Mouse (Mus musculus) neural tube, embryonic 13.5 days (tissue): Measurements from ENCODE around the gene Mcts2. TPM values are rescaled to one million over a fixed set of nuclear protein-coding genes. Genes with fewer than 3 reads are reported as not detected.
"Not testable (repeated sequence)": the region's sequence is repeated elsewhere in the genome, so short reads cannot be mapped to it uniquely, and the experiment has no call there.

Source experiments
- ATAC-seq: fragments of 200-750 bp; cut with Nextera tagmentation; 2 replicates; pipeline ENCODE4 v1.8.0; 2017; ENCODE audit warnings: low read depth, mild to moderate bottlenecking, moderate TSS enrichment, moderate library complexity
- H3K27ac ChIP-seq: fragments of 300-500 bp; sonication (generic); replicated peaks from 2 replicates; pipeline ENCODE4 v1.5.1; 2015; ENCODE audit warnings: moderate library complexity, mild to moderate bottlenecking, inconsistent platforms
- H3K27me3 ChIP-seq: fragments of 300-500 bp; sonication (generic); 2 replicates; pipeline ENCODE4 v1.6.1; 2015; ENCODE audit warnings: mild to moderate bottlenecking, inconsistent platforms
- H3K36me3 ChIP-seq: fragments of 300-500 bp; sonication (generic); 2 replicates; pipeline ENCODE4 v1.6.1; 2015; ENCODE audit warnings: mild to moderate bottlenecking, inconsistent platforms
- H3K4me1 ChIP-seq: fragments of 300-500 bp; sonication (generic); replicated peaks from 2 replicates; pipeline ENCODE4 v1.6.1; 2015; ENCODE audit warnings: inconsistent platforms
- H3K4me2 ChIP-seq: fragments of 300-500 bp; sonication (generic); 2 replicates; pipeline ENCODE4 v1.6.1; 2015; ENCODE audit warnings: inconsistent platforms, mild to moderate bottlenecking, moderate library complexity
- H3K4me3 ChIP-seq: fragments of 300-500 bp; sonication (generic); 2 replicates; pipeline ENCODE4 v1.5.1; 2015; ENCODE audit warnings: mild to moderate bottlenecking, inconsistent platforms
- H3K9ac ChIP-seq: fragments of 300-500 bp; sonication (generic); 2 replicates; pipeline ENCODE4 v1.6.1; 2015; ENCODE audit warnings: moderate library complexity, mild to moderate bottlenecking, inconsistent platforms
- H3K9me3 ChIP-seq: fragments of 300-500 bp; sonication (generic); 2 replicates; pipeline ENCODE4 v1.6.1; 2016; ENCODE audit warnings: inconsistent platforms
- WGBS: fragments of 180-500 bp; shearing (Covaris S2); methylation state at CpG from one replicate; pipeline ENCODE4 v1.1.7; 2015; 5-methylcytosine and 5-hydroxymethylcytosine counted together
- polyA plus RNA-seq: library from polyadenylated mRNA; unstranded; fragments of >200 nt; fragmentation: Nextera tagmentation; extraction: Ambion mirVana; gene quantifications from 2 replicates; pipeline ENCODE4 v1.2.1, GENCODE M21; 2015

Mcts2 gene
- 45.5 TPM in 2 replicates for polyA plus RNA-seq

- WGBS = 44% methylated on average over 45 of the region's 45 CpGs
- Histone ChIP-seq H3K4me3 (peak within 1 kb of the TSS; percentile 47), H3K4me1 (peaks cover 27% of the 10 kb centered on the region), H3K9ac (peak within 1 kb of the TSS; percentile 66), H3K27me3 (no peaks in the 10 kb centered on the region), H3K4me2 (peak within 1 kb of the TSS; percentile 80), H3K27ac (peak within 1 kb of the TSS; percentile 74), H3K9me3 (no peaks in the 10 kb centered on the region), H3K36me3 (peaks cover 100% of the 10 kb centered on the region)
- ATAC-seq = peak; percentile 96
These were observed at the start of gene Mcts2 for GRCm38 (mm10) chr2:152686806-152687267. Gene Mcts2, plus strand, starts transcription at chr2:152687035.

GRCm38 (mm10) chr2:152637381-152637780 lies 49.5 kb upstream of the Mcts2 start:
- Histone ChIP-seq H3K4me1 (peaks cover 13% of the 10 kb centered on the region), H3K27me3 (no peaks in the 10 kb centered on the region), H3K9ac (no peak overlapping the region), H3K27ac (no peak overlapping the region), H3K4me2 (no peak overlapping the region), H3K36me3 (no peaks in the 10 kb centered on the region), H3K9me3 (no peaks in the 10 kb centered on the region), H3K4me3 (no peak overlapping the region)
- 90% methylated on average over 4 of the region's 4 CpGs for WGBS
- ATAC-seq = no peak

DNA sequence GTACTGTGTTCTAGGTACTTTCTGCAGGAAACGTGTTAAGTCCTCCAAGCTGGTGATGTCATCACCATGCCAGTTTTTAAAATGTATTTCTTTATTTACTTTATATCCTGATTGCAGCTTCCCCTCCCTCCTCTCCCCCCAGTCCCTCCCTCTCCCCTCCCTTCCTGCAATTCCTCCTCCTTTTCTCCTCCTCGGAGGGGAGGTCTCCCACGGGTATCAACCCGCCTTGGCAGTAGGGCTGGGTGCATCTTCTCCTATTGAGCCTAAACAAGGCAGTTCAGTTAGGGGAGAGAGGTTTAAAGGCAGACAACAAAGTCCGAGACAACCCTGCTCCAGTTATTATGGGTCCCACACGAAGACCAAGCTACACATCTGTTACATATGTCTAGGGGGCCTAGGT lies 48.0 kb upstream of the Mcts2 start:
- peaks cover 13% of the 10 kb centered on the region for H3K4me1 ChIP-seq
- no peaks in the 10 kb centered on the region for H3K9me3 ChIP-seq
- no peak for ATAC-seq
- no peak overlapping the region for H3K27ac ChIP-seq
- H3K9ac ChIP-seq = no peak overlapping the region
- H3K36me3 ChIP-seq = no peaks in the 10 kb centered on the region
- 54% methylated on average over 6 of the region's 6 CpGs for WGBS
- H3K27me3 ChIP-seq = no peaks in the 10 kb centered on the region
- H3K4me2 ChIP-seq = no peak overlapping the region
- no peak overlapping the region for H3K4me3 ChIP-seq

GRCm38 (mm10) chr2:152639406-152640113 lies 47.3 kb upstream of the Mcts2 start:
- WGBS = 16% methylated on average over 11 of the region's 11 CpGs
- ATAC-seq = 0 out of 2 replicates have a peak, but pooled peaks have one; percentile 36
- Histone ChIP-seq H3K4me1 (peaks cover 13% of the 10 kb centered on the region), H3K36me3 (no peaks in the 10 kb centered on the region), H3K27ac (peak overlapping the region; percentile 30; the same call in 1 of the 2 replicates), H3K4me3 (no peak overlapping the region), H3K9me3 (no peaks in the 10 kb centered on the region), H3K4me2 (no peak overlapping the region), H3K9ac (no peak overlapping the region; the same call in 1 of the 2 replicates), H3K27me3 (no peaks in the 10 kb centered on the region)

DNA sequence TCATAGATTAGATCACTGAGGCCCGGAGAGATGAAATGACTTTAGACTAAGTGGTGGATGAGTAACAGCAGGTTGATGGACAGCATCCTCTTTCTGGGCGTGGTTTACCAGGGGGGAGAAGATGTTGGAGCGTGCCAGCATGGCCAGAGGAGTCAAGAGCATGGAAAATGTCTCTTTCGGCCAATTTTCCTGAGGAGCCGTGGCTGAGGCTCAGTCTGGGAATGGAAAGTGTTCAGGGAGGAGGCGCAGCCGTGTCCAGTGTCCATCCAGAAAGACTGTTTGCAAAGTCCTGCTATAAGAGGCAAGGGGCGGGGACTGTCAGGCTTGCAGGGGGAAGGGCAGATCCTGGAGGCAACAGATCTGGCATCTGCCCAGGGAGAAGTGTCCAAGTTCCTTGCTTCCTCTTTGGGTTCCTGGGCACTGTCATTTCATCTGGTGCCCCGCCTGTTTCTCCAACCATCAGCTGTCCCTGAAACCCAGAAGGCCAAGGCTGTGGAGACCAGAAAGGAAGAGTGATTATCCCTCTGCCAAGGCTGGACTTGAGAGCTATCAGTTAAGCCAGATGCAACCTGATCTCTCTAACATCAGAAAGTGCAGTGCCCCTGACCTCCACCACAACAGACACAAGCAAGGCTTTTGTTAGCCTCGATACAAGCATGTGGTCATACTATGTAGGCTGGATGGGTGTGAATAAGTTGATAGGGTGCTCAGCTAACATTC lies 33.8 kb upstream of the Mcts2 start:
- H3K4me2 ChIP-seq = no peak overlapping the region
- 0 out of 2 replicates have a peak overlapping the region, but pooled peaks have one; percentile 61 for H3K27ac ChIP-seq
- H3K27me3 ChIP-seq = no peaks in the 10 kb centered on the region
- no peak overlapping the region for H3K9ac ChIP-seq
- ATAC-seq = no peak
- H3K9me3 ChIP-seq = no peaks in the 10 kb centered on the region
- no peaks in the 10 kb centered on the region for H3K36me3 ChIP-seq
- H3K4me3 ChIP-seq = no peak overlapping the region
- WGBS = 81% methylated on average over 10 of the region's 10 CpGs
- H3K4me1 ChIP-seq = peaks cover 21% of the 10 kb centered on the region

DNA sequence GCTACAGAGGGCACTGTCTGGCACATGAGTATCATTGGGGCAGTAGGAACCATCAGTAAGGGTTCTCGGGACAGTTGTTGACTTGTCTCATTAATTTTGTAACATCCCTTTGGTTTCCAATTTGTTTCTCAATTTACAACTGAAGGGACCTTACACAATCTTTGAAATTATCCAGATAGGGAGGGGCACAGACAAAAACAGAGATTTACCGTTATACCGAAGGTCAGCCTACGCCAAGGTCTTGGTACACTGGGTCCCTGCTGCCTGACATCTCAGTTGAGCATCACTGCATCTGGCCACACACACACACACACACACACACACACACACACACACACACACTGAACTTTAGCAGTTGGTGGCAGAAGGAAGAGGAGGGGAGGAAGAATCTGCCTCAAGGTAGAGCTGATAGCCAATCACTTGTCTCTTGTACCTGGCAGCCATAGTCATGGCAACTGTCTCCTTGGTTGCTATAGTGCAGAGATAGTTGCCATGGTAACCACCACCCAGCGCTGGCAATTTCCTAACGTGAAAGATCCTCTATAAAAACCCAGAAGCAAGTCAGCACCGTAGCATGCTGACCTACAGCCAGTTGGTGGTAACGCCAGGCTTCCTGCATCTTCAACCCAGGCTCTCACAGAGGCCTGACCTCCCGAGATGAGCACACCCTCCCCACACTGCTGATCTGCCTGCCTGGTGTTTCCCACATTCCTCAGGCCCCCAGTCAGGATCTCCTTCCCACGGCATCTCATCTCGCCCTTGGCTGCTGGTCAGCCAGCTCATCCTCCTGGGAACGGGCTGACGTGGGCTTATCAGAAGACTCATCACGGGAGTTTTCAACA lies 32.7 kb upstream of the Mcts2 start:
- no peaks in the 10 kb centered on the region for H3K9me3 ChIP-seq
- WGBS = 45% methylated on average over 14 of the region's 14 CpGs
- no peak overlapping the region for H3K9ac ChIP-seq
- peak; percentile 92 for ATAC-seq
- H3K4me3 ChIP-seq = no peak overlapping the region
- no peaks in the 10 kb centered on the region for H3K36me3 ChIP-seq
- H3K27me3 ChIP-seq = no peaks in the 10 kb centered on the region
- H3K27ac ChIP-seq = peak overlapping the region; percentile 78
- peak overlapping the region; percentile 35 for H3K4me2 ChIP-seq
- peaks cover 21% of the 10 kb centered on the region for H3K4me1 ChIP-seq

DNA sequence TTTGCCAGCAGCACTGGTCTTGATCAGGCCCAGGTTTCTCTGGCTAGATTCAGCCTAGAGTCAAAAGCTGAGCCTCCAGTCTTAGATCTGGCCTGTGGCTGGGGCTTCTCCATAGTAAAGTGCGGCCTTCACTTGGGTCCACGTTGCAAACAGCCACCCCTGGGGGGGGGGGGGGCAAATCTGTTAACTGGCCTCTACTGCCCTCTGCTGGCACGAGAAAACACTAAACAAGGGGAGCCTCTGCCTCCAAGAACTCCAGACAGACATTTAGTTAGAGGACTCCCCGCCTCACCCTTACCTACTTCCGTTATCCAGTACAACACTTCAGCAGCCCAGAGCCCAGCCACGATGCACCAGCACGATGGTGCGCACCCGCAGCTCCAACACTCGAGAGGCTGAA lies 29.4 kb upstream of the Mcts2 start:
- no peak overlapping the region for H3K4me3 ChIP-seq
- H3K4me1 ChIP-seq = peaks cover 21% of the 10 kb centered on the region
- no peak overlapping the region for H3K9ac ChIP-seq
- H3K36me3 ChIP-seq = no peaks in the 10 kb centered on the region
- no peak for ATAC-seq
- no peaks in the 10 kb centered on the region for H3K9me3 ChIP-seq
- H3K27ac ChIP-seq = no peak overlapping the region
- WGBS = 64% methylated on average over 10 of the region's 10 CpGs
- H3K4me2 ChIP-seq = no peak overlapping the region
- H3K27me3 ChIP-seq = no peaks in the 10 kb centered on the region

GRCm38 (mm10) chr2:152661163-152661562 lies 25.7 kb upstream of the Mcts2 start:
- no peak overlapping the region for H3K9ac ChIP-seq
- H3K27me3 ChIP-seq = no peaks in the 10 kb centered on the region
- H3K4me3 ChIP-seq = no peak overlapping the region
- H3K9me3 ChIP-seq = no peaks in the 10 kb centered on the region
- ATAC-seq = no peak
- WGBS = 85% methylated on average over 6 of the region's 6 CpGs
- H3K4me1 ChIP-seq = no peaks in the 10 kb centered on the region
- H3K27ac ChIP-seq = no peak overlapping the region
- no peak overlapping the region for H3K4me2 ChIP-seq
- no peaks in the 10 kb centered on the region for H3K36me3 ChIP-seq

- not testable (repeated sequence) for ATAC-seq, H3K36me3 ChIP-seq, H3K4me3 ChIP-seq, H3K27me3 ChIP-seq, H3K9ac ChIP-seq, H3K4me2 ChIP-seq, H3K27ac ChIP-seq, H3K9me3 ChIP-seq
- 76% methylated on average over 3 of the region's 3 CpGs for WGBS
- peaks cover 10% of the 10 kb centered on the region for H3K4me1 ChIP-seq
These were observed 20.6 kb upstream of the Mcts2 start for GRCm38 (mm10) chr2:152666191-152666590.

- under 1% methylated on average over 35 of the region's 35 CpGs for WGBS
- Histone ChIP-seq H3K9ac (peak within 1 kb of the TSS; percentile 99), H3K4me1 (peaks cover 39% of the 10 kb centered on the region), H3K9me3 (no peaks in the 10 kb centered on the region), H3K36me3 (peaks cover 22% of the 10 kb centered on the region), H3K4me3 (peak within 1 kb of the TSS; percentile 100), H3K27me3 (no peaks in the 10 kb centered on the region), H3K27ac (peak within 1 kb of the TSS; percentile 97), H3K4me2 (peak within 1 kb of the TSS; percentile 95)
- peak; percentile 78 for ATAC-seq
These were observed 17.6 kb upstream of the Mcts2 start, which contains the start of gene H13 for GRCm38 (mm10) chr2:152669256-152669638. Gene H13, plus strand, starts transcription at chr2:152669461.

DNA sequence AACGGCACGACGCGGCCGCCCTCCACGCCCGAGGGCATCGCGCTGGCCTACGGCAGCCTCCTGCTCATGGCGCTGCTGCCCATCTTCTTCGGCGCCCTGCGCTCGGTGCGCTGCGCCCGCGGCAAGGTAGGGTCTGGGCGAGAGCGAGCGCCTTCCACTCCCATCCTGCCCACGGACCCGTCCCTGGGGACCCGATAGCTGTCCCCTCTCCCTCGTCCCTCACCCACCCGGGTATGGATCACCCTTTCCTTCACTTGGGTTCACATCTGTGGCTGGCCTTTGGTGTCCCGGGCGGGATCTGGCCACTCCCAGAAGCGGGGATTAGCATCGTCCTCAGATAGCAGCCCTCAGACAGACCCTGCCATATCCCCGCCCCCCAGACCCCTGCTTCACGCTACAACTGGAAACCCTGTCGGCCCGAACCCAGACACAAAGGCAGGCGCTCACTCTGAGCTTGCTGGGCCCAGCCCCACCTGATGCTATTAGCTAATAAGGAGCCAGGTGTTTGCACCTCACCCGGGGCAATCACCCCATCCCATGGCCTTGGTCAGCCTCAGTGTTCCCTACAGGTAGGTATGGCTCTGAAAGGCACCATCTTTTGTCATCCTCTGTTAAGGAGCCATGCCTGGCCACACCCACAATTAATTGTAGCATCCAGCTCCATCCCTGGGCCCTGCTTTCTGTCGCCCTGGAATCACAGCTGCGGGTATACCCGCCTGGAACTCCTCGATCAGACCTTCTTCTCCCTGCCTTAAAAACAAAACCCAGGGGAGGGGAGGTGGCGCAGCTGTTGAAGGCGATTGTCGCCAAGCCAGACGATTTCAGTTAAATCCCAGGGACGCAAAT lies 17.0 kb upstream of the Mcts2 start:
- Histone ChIP-seq H3K27me3 (no peaks in the 10 kb centered on the region), H3K4me3 (peak overlapping the region; percentile 100), H3K36me3 (peaks cover 27% of the 10 kb centered on the region), H3K4me2 (peak overlapping the region; percentile 95), H3K4me1 (peaks cover 45% of the 10 kb centered on the region), H3K27ac (peak overlapping the region; percentile 97), H3K9ac (peak overlapping the region; percentile 99), H3K9me3 (no peaks in the 10 kb centered on the region)
- ATAC-seq = peak; percentile 77
- WGBS = under 1% methylated on average over 46 of the region's 46 CpGs
